Mouse (Mus musculus) urinary bladder, postnatal 36 days (tissue): ENCODE results near the gene Gm20388.

ENCODE experiments used
- DNase-seq, 2 experiments: peaks; one replicate each; pipeline ENCODE4 v3.0.0; 2022; ENCODE audit warnings: low spot score in 2 of 2, mixed read lengths in 1 of 2

Gm20388 gene

GRCm38 (mm10) chr8:120879928-120880327 lies 969.3 kb downstream of the Gm20388 start:
- DNase-seq: no peak

- no peak for DNase-seq
Observed at GRCm38 (mm10) chr8:120881634-120882033, 971.0 kb downstream of the Gm20388 start.

GRCm38 (mm10) chr8:120882657-120883056 lies 972.0 kb downstream of the Gm20388 start:
- no peak for DNase-seq

- DNase-seq: no peak
Observed at GRCm38 (mm10) chr8:120883369-120883768, 972.7 kb downstream of the Gm20388 start.

GRCm38 (mm10) chr8:120883853-120884252 lies 973.2 kb downstream of the Gm20388 start:
- DNase-seq: no peak

- no peak for DNase-seq
Observed at GRCm38 (mm10) chr8:120884881-120885280, 974.2 kb downstream of the Gm20388 start.

- peak in 1 of 2 experiments; percentile 31 for DNase-seq
Observed at GRCm38 (mm10) chr8:120887254-120887653, 976.6 kb downstream of the Gm20388 start.

- DNase-seq: peak in 1 of 2 experiments; percentile 32
Observed at GRCm38 (mm10) chr8:120888005-120888404, 977.4 kb downstream of the Gm20388 start.

- DNase-seq: no peak
Observed at GRCm38 (mm10) chr8:120889189-120889588, 978.5 kb downstream of the Gm20388 start.

- DNase-seq: no peak
Observed at GRCm38 (mm10) chr8:120890068-120890467, 979.4 kb downstream of the Gm20388 start.

- DNase-seq: no peak
Observed at GRCm38 (mm10) chr8:120895009-120895408, 984.4 kb downstream of the Gm20388 start.

GRCm38 (mm10) chr8:120895600-120895999 lies 985.0 kb downstream of the Gm20388 start:
- no peak for DNase-seq

- DNase-seq: no peak
Observed at GRCm38 (mm10) chr8:120896203-120896602, 985.6 kb downstream of the Gm20388 start.

GRCm38 (mm10) chr8:120898008-120898407 lies 987.4 kb downstream of the Gm20388 start:
- DNase-seq: peak in 1 of 2 experiments; percentile 21

GRCm38 (mm10) chr8:120898828-120899407 lies 988.3 kb downstream of the Gm20388 start:
- no peak for DNase-seq

GRCm38 (mm10) chr8:120902346-120902745 lies 991.7 kb downstream of the Gm20388 start:
- DNase-seq: peak in 1 of 2 experiments; percentile 25

- no peak for DNase-seq
Observed at GRCm38 (mm10) chr8:120907671-120908070, 997.0 kb downstream of the Gm20388 start.

- DNase-seq: no peak
Observed at GRCm38 (mm10) chr8:120910936-120911335, 1000.3 kb downstream of the Gm20388 start.

- no peak for DNase-seq
Observed at GRCm38 (mm10) chr8:120912463-120912862, 1001.8 kb downstream of the Gm20388 start.

- no peak for DNase-seq
Observed at GRCm38 (mm10) chr8:120916831-120917435, 1006.3 kb downstream of the Gm20388 start.

GRCm38 (mm10) chr8:120920527-120920926 lies 1009.9 kb downstream of the Gm20388 start:
- DNase-seq: no peak

- no peak for DNase-seq
Observed at GRCm38 (mm10) chr8:120926201-120926600, 1015.6 kb downstream of the Gm20388 start.

GRCm38 (mm10) chr8:120928082-120928481 lies 1017.4 kb downstream of the Gm20388 start:
- DNase-seq: no peak

GRCm38 (mm10) chr8:120934596-120934995 lies 1024.0 kb downstream of the Gm20388 start:
- no peak for DNase-seq
